In genomic region chr11:100413541-100413940, GRCm38 (mm10) we compare ENCODE assay signal across 8 mouse cellular contexts. TPM values are rescaled to one million over a fixed set of nuclear protein-coding genes. Genes with fewer than 3 reads are reported as not detected.
DNase-seq lines count a peak whose midpoint lies in the region; ATAC-seq and TF ChIP-seq lines count a peak whose summit lies in the region.

No protein-coding gene starts in this region.

- H3K4me3 ChIP-seq in thymus, adult 2 months (ENCODE audit: control insufficient read depth, insufficient read depth, low read length): peak overlapping the region; percentile 53
- peak overlapping the region; percentile 31 to 36; a peak in 3 of 4 replicates for H3K4me3 ChIP-seq in liver, embryonic 14.5 days (ENCODE audit: insufficient read depth in 1 of 2, low read depth in 2 of 2, low read length in 2 of 2)

- no peak overlapping the region for H3K9ac ChIP-seq in liver, embryonic 14.5 days (replicated peaks)

- H3K27ac ChIP-seq in thymus, adult 2 months (ENCODE audit: control insufficient read depth, insufficient read depth, low read length): peak overlapping the region; percentile 35; the same call in 1 of the 2 replicates
- H3K27ac ChIP-seq in liver, embryonic 14.5 days: no peak overlapping the region

- no peaks in the 10 kb centered on the region for H3K9me3 ChIP-seq in liver, embryonic 14.5 days (ENCODE audit: control insufficient read depth, low read length)

- no peak for ATAC-seq in liver, embryonic 14.5 days (ENCODE audit: insufficient read depth)

- peak overlapping the region; percentile 36; the same call in 1 of the 2 replicates for H3K4me2 ChIP-seq in liver, embryonic 14.5 days (ENCODE audit: low read depth)

- no peak for TF ChIP-seq EP300 in liver, embryonic 14.5 days (IDR thresholded peaks at IDR 0.05; ENCODE audit: low read depth)

- TF ChIP-seq POLR2A in thymus, adult 2 months (IDR thresholded peaks at IDR 0.05; ENCODE audit: control insufficient read depth, extremely low read depth, insufficient read depth, low read length, poor library complexity): no peak

- peaks cover 64% of the 10 kb centered on the region for H3K4me1 ChIP-seq in thymus, adult 2 months (replicated peaks; ENCODE audit: control insufficient read depth, insufficient read depth, low read length)
- no peaks in the 10 kb centered on the region for H3K4me1 ChIP-seq in liver, embryonic 14.5 days (replicated peaks; ENCODE audit: control insufficient read depth in 2 of 2, insufficient read depth in 2 of 2, low read length in 1 of 2)

- peak; percentile 93 for DNase-seq in heart, adult 11 months
- no peak for DNase-seq in heart, postnatal 36 days
- DNase-seq in thymus, adult 2 months: no peak
- no peak for DNase-seq in thymus, adult 18-20 months
- no peak for DNase-seq in liver, embryonic 14.5 days (ENCODE audit: low read depth in 3 of 3, low spot score in 3 of 3)
- DNase-seq in frontal cortex, postnatal 36 days (ENCODE audit: low spot score in 2 of 2): no peak
- no peak for DNase-seq in adrenal gland, postnatal 36 days
- no peak for DNase-seq in gastrocnemius, postnatal 14 days

- H3K36me3 ChIP-seq in thymus, adult 2 months (ENCODE audit: control insufficient read depth, insufficient read depth, low read length): no peaks in the 10 kb centered on the region
- H3K36me3 ChIP-seq in liver, embryonic 14.5 days (replicated peaks; ENCODE audit: control insufficient read depth, insufficient read depth, low read depth): no peaks in the 10 kb centered on the region

- intact Hi-C loops in heart, postnatal 36 days (cut with DNase I): no loop called here
- intact Hi-C loops in gastrocnemius, postnatal 14 days (cut with DNase I; ENCODE audit: low total_unique reads): no loop called here

- no peak for TF ChIP-seq CTCF in thymus, adult 2 months (IDR thresholded peaks at IDR 0.05; ENCODE audit: borderline replicate concordance, control insufficient read depth, extremely low read depth, insufficient read depth, low read length, poor library complexity)
- TF ChIP-seq CTCF in liver, embryonic 14.5 days (IDR thresholded peaks at IDR 0.05; ENCODE audit: low read depth): no peak

- no peaks in the 10 kb centered on the region; the same call in 1 of the 2 replicates for H3K27me3 ChIP-seq in thymus, adult 2 months (ENCODE audit: control insufficient read depth, insufficient read depth, low read length)
- peaks cover 35% of the 10 kb centered on the region for H3K27me3 ChIP-seq in liver, embryonic 14.5 days (ENCODE audit: control insufficient read depth, insufficient read depth, low read length)

- 91% methylated on average over 11 of the region's 11 CpGs for WGBS in thymus, adult 2 months
- WGBS in liver, embryonic 14.5 days (ENCODE audit: insufficient replicate concordance): 72% methylated on average over 11 of the region's 11 CpGs

RNA-seq across cellular contexts. Expression of gene P3h4, which starts 1.1 kb away (rescaled TPM):
- total RNA-seq in heart, postnatal 36 days (2021): 10 to 100 TPM; 16.3 to 18.2 TPM
- 22.3 and 23.6 TPM in 2 replicates for polyA plus RNA-seq in thymus, adult 2 months (2012; rRNA removed)
- polyA plus RNA-seq in liver, embryonic 14.5 days (2012; rRNA removed): 2.5 and 2.8 TPM in 2 replicates
- 2.8 and 3.9 TPM in 2 replicates for polyA plus RNA-seq in liver, embryonic 14.5 days (2014; fragmentation: Nextera tagmentation; extraction: Ambion mirVana)
- 10 to 100 TPM; 26.3 to 40.5 TPM for total RNA-seq in adrenal gland, postnatal 36 days (2021)
- 10 to 100 TPM; 10.9 to 12.0 TPM for total RNA-seq in gastrocnemius, postnatal 14 days (2021)

RNA-seq across cellular contexts. Expression of gene Fkbp10, which starts 2.0 kb away (rescaled TPM):
- 10 to 100 TPM; 12.9 to 13.4 TPM for total RNA-seq in heart, postnatal 36 days (2021)
- 7.8 and 9.5 TPM in 2 replicates for polyA plus RNA-seq in thymus, adult 2 months (2012; rRNA removed)
- polyA plus RNA-seq in liver, embryonic 14.5 days (2012; rRNA removed): 4.4 and 5.3 TPM in 2 replicates
- 5.0 and 6.3 TPM in 2 replicates for polyA plus RNA-seq in liver, embryonic 14.5 days (2014; fragmentation: Nextera tagmentation; extraction: Ambion mirVana)
- 10 to 100 TPM; 23.7 to 27.2 TPM for total RNA-seq in adrenal gland, postnatal 36 days (2021)
- total RNA-seq in gastrocnemius, postnatal 14 days (2021): 10 to 100 TPM; 26.1 to 31.3 TPM

RNA-seq across cellular contexts. Expression of gene Jup, which starts 16.0 kb away (rescaled TPM):
- 100 to 1,000 TPM; 252 to 272 TPM for total RNA-seq in heart, postnatal 36 days (2021)
- polyA plus RNA-seq in thymus, adult 2 months (2012; rRNA removed): 220 and 221 TPM in 2 replicates
- 8.5 and 10.5 TPM in 2 replicates for polyA plus RNA-seq in liver, embryonic 14.5 days (2012; rRNA removed)
- 8.6 and 9.6 TPM in 2 replicates for polyA plus RNA-seq in liver, embryonic 14.5 days (2014; fragmentation: Nextera tagmentation; extraction: Ambion mirVana)
- 10 to 100 TPM; 73.9 to 87.1 TPM for total RNA-seq in adrenal gland, postnatal 36 days (2021)
- total RNA-seq in gastrocnemius, postnatal 14 days (2021): 10 to 100 TPM; 88.5 to 89.4 TPM

RNA-seq across cellular contexts. Expression of gene Nt5c3b, which starts 28.1 kb away (rescaled TPM):
- 10 to 100 TPM; 29.7 to 29.8 TPM for total RNA-seq in heart, postnatal 36 days (2021)
- 129 and 136 TPM in 2 replicates for polyA plus RNA-seq in thymus, adult 2 months (2012; rRNA removed)
- polyA plus RNA-seq in liver, embryonic 14.5 days (2012; rRNA removed): 10.2 and 13.0 TPM in 2 replicates
- 15.5 and 16.3 TPM in 2 replicates for polyA plus RNA-seq in liver, embryonic 14.5 days (2014; fragmentation: Nextera tagmentation; extraction: Ambion mirVana)
- total RNA-seq in adrenal gland, postnatal 36 days (2021): 10 to 100 TPM; 53.8 to 58.2 TPM
- 10 to 100 TPM; 13.2 to 13.3 TPM for total RNA-seq in gastrocnemius, postnatal 14 days (2021)

RNA-seq across cellular contexts. Expression of gene Klhl10, which starts 28.2 kb away (rescaled TPM):
- total RNA-seq in heart, postnatal 36 days (2021): under 1 TPM; 0.86 to 0.92 TPM
- polyA plus RNA-seq in thymus, adult 2 months (2012; rRNA removed): 0.58 and 0.66 TPM in 2 replicates
- 0.08 and 0.16 TPM in 2 replicates for polyA plus RNA-seq in liver, embryonic 14.5 days (2012; rRNA removed)
- polyA plus RNA-seq in liver, embryonic 14.5 days (2014; fragmentation: Nextera tagmentation; extraction: Ambion mirVana): 0.11 and 0.15 TPM in 2 replicates
- 1 to 10 TPM in 1 of 2 experiments, under 1 TPM in 1; 0.63 to 1.2 TPM for total RNA-seq in adrenal gland, postnatal 36 days (2021)
- total RNA-seq in gastrocnemius, postnatal 14 days (2021): under 1 TPM; 0.33 to 0.43 TPM
